Mouse (Mus musculus) embryonic facial prominence, embryonic 11.5 days (tissue): ENCODE results near the gene Git2. TPM values are rescaled to one million over a fixed set of nuclear protein-coding genes. Genes with fewer than 3 reads are reported as not detected.

Experiments
- ATAC-seq: fragments of 200-750 bp; cut with Nextera tagmentation; replicated peaks from 2 replicates; pipeline ENCODE4 v1.8.0; 2017; ENCODE audit warnings: low read depth; ENCODE audit not compliant: insufficient number of reproducible peaks, low FRiP score, low TSS enrichment
- DNase-seq: peaks from one replicate; pipeline ENCODE4 v3.0.0-alpha.2; 2015; ENCODE audit warnings: low spot score
- H3K27ac ChIP-seq: fragments of 300-500 bp; sonication (generic); replicated peaks from 2 replicates; pipeline ENCODE4 v1.5.1; 2014; ENCODE audit warnings: mild to moderate bottlenecking, low read depth, low read length, control low read depth
- H3K27me3 ChIP-seq: fragments of 300-500 bp; sonication (generic); 2 replicates; pipeline ENCODE4 v1.6.1; 2014; ENCODE audit warnings: mild to moderate bottlenecking, low read length, moderate library complexity, mixed read lengths; ENCODE audit not compliant: control insufficient read depth, insufficient read depth
- H3K36me3 ChIP-seq: fragments of 300-500 bp; sonication (generic); replicated peaks from 2 replicates; pipeline ENCODE4 v1.6.1; 2014; ENCODE audit warnings: low read depth, mild to moderate bottlenecking, low read length, moderate library complexity, mixed read lengths; ENCODE audit not compliant: control insufficient read depth, insufficient read depth
- H3K4me1 ChIP-seq: fragments of 300-500 bp; sonication (generic); 2 replicates; pipeline ENCODE4 v1.6.1; 2014; ENCODE audit warnings: low read length, mixed read lengths; ENCODE audit not compliant: control insufficient read depth, insufficient read depth
- H3K4me2 ChIP-seq: fragments of 300-500 bp; sonication (generic); 2 replicates; pipeline ENCODE4 v1.6.1; 2014; ENCODE audit warnings: low read depth, mild to moderate bottlenecking, control low read depth, low read length, moderate library complexity
- H3K4me3 ChIP-seq: fragments of 300-500 bp; sonication (generic); 2 replicates; pipeline ENCODE4 v1.5.1; 2014; ENCODE audit warnings: low read depth, low read length, control low read depth
- H3K9ac ChIP-seq: fragments of 300-500 bp; sonication (generic); replicated peaks from 2 replicates; pipeline ENCODE4 v1.6.1; 2014; ENCODE audit warnings: mild to moderate bottlenecking, control low read depth, low read length
- H3K9me3 ChIP-seq: fragments of 300-500 bp; sonication (generic); replicated peaks from 2 replicates; pipeline ENCODE4 v1.6.1; 2016; ENCODE audit warnings: mild to moderate bottlenecking, low read length, inconsistent platforms, mixed read lengths; ENCODE audit not compliant: control insufficient read depth
- WGBS: fragments of 180-500 bp; shearing (Covaris S2); extraction: QIAGEN DNeasy Blood & Tissue Kit; methylation state at CpG from one replicate; pipeline ENCODE4 v1.1.7; 2014; 5-methylcytosine and 5-hydroxymethylcytosine counted together
- polyA plus RNA-seq: library from polyadenylated mRNA; unstranded; fragments of >200 nt; fragmentation: Nextera tagmentation; extraction: Ambion mirVana; gene quantifications from 2 replicates; pipeline ENCODE4 v1.2.1, GENCODE M21; 2014

The Git2 gene
- polyA plus RNA-seq: 33.9 and 37.7 TPM in 2 replicates

- under 1% methylated on average over 60 of the region's 63 CpGs for WGBS
- no peaks in the 10 kb centered on the region for H3K27me3 ChIP-seq
- peak within 1 kb of the TSS; percentile 90 for H3K4me3 ChIP-seq
- no peak for ATAC-seq
- H3K9ac ChIP-seq: peak within 1 kb of the TSS; percentile 92
- H3K4me1 ChIP-seq: no peaks in the 10 kb centered on the region
- peak; percentile 40 for DNase-seq
- H3K27ac ChIP-seq: peak within 1 kb of the TSS; percentile 77
- H3K4me2 ChIP-seq: peak within 1 kb of the TSS; percentile 82
- H3K36me3 ChIP-seq: no peaks in the 10 kb centered on the region
- no peaks in the 10 kb centered on the region for H3K9me3 ChIP-seq
Observed at GRCm38 (mm10) chr5:114775056-114775979, at the start of gene Git2. TSS of gene Git2 (minus strand) at chr5:114775517.

DNA sequence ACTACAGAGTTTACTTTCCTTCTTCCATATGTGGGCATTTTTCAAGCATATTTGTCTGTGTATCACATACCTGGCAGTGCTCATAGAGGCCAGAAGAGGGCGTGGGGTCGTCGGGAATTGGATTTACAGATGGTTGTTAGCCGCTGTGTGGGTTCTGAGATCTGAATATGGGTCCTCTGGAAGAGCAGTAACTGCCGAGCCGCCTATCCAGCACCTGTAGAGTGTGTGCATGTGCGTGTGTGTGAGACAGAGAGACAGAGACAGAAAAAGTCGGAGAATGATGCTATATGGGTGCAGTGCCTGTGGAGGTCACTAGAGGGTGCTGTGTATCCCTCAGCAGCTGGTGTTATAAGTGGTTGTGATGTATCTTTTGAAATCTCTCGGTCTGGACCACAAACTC lies 48.9 kb upstream of the Git2 start:
- WGBS: 16% methylated on average over 9 of the region's 9 CpGs
- Histone ChIP-seq H3K27me3 (no peaks in the 10 kb centered on the region), H3K27ac (no peak overlapping the region), H3K9me3 (no peaks in the 10 kb centered on the region), H3K4me2 (no peak overlapping the region), H3K4me3 (no peak overlapping the region), H3K4me1 (no peaks in the 10 kb centered on the region), H3K9ac (no peak overlapping the region), H3K36me3 (no peaks in the 10 kb centered on the region)
- no peak for ATAC-seq
- peak; percentile 62 for DNase-seq

GRCm38 (mm10) chr5:114822796-114823688 lies 47.7 kb upstream of the Git2 start, which contains the start of gene 1500011B03Rik:
TSS of gene 1500011B03Rik (minus strand) at chr5:114823468.
- ATAC-seq (peak; percentile 70), DNase-seq (peak; percentile 94)
- WGBS: 7% methylated on average over 53 of the region's 53 CpGs
- Histone ChIP-seq H3K4me3 (peak within 1 kb of the TSS; percentile 81), H3K4me1 (no peaks in the 10 kb centered on the region), H3K27me3 (no peaks in the 10 kb centered on the region), H3K4me2 (peak within 1 kb of the TSS; percentile 65), H3K36me3 (no peaks in the 10 kb centered on the region), H3K9me3 (no peaks in the 10 kb centered on the region), H3K9ac (peak within 1 kb of the TSS; percentile 83), H3K27ac (peak within 1 kb of the TSS; percentile 65)

DNA sequence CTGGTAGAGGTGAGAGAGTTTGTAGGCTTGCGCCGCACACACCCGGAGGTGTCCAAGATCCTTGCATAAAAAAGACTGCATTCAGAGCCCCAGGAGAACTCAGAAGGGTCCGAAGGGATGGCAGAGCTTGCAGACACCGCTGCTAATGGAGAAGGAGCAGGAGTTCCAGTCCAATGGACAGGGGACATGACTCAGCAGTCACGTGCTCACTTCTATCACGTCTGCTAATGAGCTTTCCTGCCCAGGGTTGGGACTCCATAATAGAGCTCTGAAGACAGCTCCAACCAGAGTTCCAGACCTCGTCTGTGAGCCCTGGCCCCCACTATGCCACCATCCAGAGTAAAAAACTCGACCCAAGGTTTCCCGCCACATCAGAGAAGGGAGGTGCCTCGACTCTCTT lies 42.8 kb upstream of the Git2 start:
- Histone ChIP-seq H3K4me1 (no peaks in the 10 kb centered on the region), H3K9ac (no peak overlapping the region), H3K36me3 (no peaks in the 10 kb centered on the region), H3K9me3 (no peaks in the 10 kb centered on the region), H3K4me2 (no peak overlapping the region), H3K4me3 (no peak overlapping the region), H3K27ac (no peak overlapping the region), H3K27me3 (no peaks in the 10 kb centered on the region)
- WGBS: 72% methylated on average over 10 of the region's 11 CpGs
- ATAC-seq (no peak), DNase-seq (no peak)

GRCm38 (mm10) chr5:114816599-114816998 lies 41.3 kb upstream of the Git2 start:
- no peak overlapping the region for H3K4me2 ChIP-seq
- no peak overlapping the region for H3K4me3 ChIP-seq
- H3K9ac ChIP-seq: no peak overlapping the region
- no peaks in the 10 kb centered on the region for H3K36me3 ChIP-seq
- H3K27me3 ChIP-seq: no peaks in the 10 kb centered on the region
- ATAC-seq: no peak
- H3K9me3 ChIP-seq: no peaks in the 10 kb centered on the region
- no peaks in the 10 kb centered on the region for H3K4me1 ChIP-seq
- no peak for DNase-seq
- no peak overlapping the region for H3K27ac ChIP-seq
- 67% methylated on average over 6 of the region's 6 CpGs for WGBS

DNA sequence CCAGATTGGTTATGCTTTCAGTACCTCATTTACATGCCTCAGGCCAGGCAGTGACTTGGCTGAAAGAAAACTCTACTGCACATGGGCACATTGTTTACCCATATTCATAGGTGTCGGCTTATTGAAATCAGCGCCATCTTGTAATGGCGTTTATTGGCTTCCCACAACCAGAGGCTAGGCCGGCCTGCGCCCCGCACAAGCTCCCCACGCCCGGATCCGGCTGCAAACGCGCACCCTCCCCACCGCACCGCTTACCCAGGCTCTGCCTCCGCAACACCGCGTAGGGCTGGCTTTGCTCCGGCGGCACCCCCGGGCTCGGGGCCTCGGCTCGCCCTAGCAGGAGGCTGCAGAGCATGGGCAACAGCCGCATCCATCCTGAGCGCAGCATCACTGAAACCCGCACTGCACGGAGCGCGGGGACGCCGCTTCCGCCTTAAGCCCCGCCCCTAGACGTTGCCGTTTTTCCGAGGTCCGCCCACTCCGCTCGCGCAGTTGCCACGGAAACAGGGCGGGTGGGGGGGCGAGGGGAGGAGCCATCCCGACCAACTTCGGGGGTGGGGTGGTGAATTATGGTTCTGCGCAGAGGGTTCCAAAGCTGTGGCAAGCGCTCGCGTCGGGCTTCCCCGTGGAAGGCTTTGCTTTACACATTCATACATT lies 38.3 kb upstream of the Git2 start:
- H3K9me3 ChIP-seq: no peaks in the 10 kb centered on the region
- WGBS: under 1% methylated on average over 50 of the region's 50 CpGs
- peak overlapping the region; percentile 93 for H3K4me3 ChIP-seq
- no peaks in the 10 kb centered on the region for H3K27me3 ChIP-seq
- no peaks in the 10 kb centered on the region for H3K4me1 ChIP-seq
- H3K9ac ChIP-seq: peak overlapping the region; percentile 92
- peak; percentile 91 for DNase-seq
- H3K27ac ChIP-seq: peak overlapping the region; percentile 78
- peak; percentile 92 for ATAC-seq
- no peaks in the 10 kb centered on the region for H3K36me3 ChIP-seq
- H3K4me2 ChIP-seq: peak overlapping the region; percentile 59

DNA sequence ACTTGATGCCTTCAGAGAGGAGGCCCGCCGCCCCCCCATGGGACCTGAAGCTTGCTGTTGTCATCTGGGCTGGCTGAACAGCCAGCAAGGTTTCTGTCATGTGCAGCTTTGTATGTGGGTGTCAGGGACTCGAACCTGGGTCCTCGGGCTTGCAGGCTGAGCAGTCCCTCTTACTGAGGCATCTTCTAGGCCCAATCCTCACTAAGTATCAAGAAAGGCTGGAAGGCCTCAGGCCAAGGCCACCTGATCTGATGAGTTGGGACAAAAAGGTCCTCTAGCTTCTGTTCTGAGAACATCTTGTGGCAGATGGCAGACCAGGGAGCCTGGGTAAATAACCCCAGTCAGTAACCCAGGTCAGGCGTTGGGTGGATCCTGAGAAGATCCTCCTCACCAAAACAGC lies 34.5 kb upstream of the Git2 start:
- no peaks in the 10 kb centered on the region for H3K36me3 ChIP-seq
- 86% methylated on average over 5 of the region's 5 CpGs for WGBS
- no peak overlapping the region for H3K27ac ChIP-seq
- H3K4me2 ChIP-seq: no peak overlapping the region
- H3K9ac ChIP-seq: no peak overlapping the region
- ATAC-seq (no peak), DNase-seq (no peak)
- H3K27me3 ChIP-seq: no peaks in the 10 kb centered on the region
- H3K4me3 ChIP-seq: no peak overlapping the region
- H3K9me3 ChIP-seq: no peaks in the 10 kb centered on the region
- H3K4me1 ChIP-seq: no peaks in the 10 kb centered on the region
